Mouse (Mus musculus): ENCODE results near the gene Kcnh7.

DNA sequence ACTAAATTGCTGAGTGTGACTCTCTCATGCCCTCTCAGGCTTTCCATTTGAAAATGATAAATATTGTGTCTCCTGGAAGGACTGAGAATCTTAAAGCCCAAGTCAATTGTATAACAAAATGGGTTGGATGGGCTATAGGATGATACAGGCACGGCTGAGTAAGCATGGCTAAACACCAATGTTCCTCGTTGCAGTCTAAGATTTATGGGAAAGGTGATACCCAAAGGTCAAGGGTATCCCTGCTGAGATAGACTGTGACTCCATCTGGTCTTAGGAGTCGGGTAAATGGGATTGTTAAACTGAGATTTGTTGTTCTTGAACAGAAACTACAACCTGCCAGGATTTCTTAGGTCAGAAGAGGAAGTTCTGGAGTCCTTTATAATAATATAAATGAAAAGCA, 256.0 kb downstream of the Kcnh7 start:
- TF ChIP-seq EP300 (IDR thresholded peaks at IDR 0.05; ENCODE audit: low read depth) = no peak
- TF ChIP-seq CTCF (IDR thresholded peaks at IDR 0.05; ENCODE audit: low read depth) = no peak

Data from liver, postnatal 0 days (tissue).